Mouse (Mus musculus) megakaryocyte, embryonic 14.5 days (primary cell): Measurements from ENCODE around the gene Ankrd13b. TPM values are rescaled to one million over a fixed set of nuclear protein-coding genes. Genes with fewer than 3 reads are reported as not detected.

Experiments
- H3K27me3 ChIP-seq: replicated peaks from 2 replicates; pipeline ENCODE3; 2012; ENCODE audit warnings: inconsistent platforms
- H3K36me3 ChIP-seq: replicated peaks from 2 replicates; pipeline ENCODE3; 2012; ENCODE audit warnings: low read length, inconsistent platforms, mixed read lengths
- H3K4me1 ChIP-seq: 2 replicates; pipeline ENCODE4 v1.6.1; 2012; ENCODE audit warnings: inconsistent platforms
- H3K4me3 ChIP-seq: replicated peaks from 2 replicates; pipeline ENCODE3; 2012; ENCODE audit warnings: moderate library complexity, mild to moderate bottlenecking, inconsistent platforms
- H3K9me3 ChIP-seq: 2 replicates; pipeline ENCODE4 v1.6.1; 2012; ENCODE audit warnings: inconsistent platforms
- FLI1 ChIP-seq: IDR thresholded peaks from 2 replicates; pipeline ENCODE4 v1.6.1; 2012; ENCODE audit warnings: low read length, inconsistent platforms, mixed read lengths
- GATA1 ChIP-seq: IDR thresholded peaks from 3 replicates; pipeline ENCODE4 v1.6.1; 2012; ENCODE audit warnings: mixed read lengths, low read length, inconsistent platforms, borderline replicate concordance
- polyA plus RNA-seq: library from polyadenylated mRNA; stranded (reverse); fragments of >175 nt; gene quantifications from 2 replicates; pipeline ENCODE4 v1.2.3, GENCODE M21; 2012; ENCODE audit warnings: low replicate concordance; ENCODE audit not compliant: insufficient read depth

Ankrd13b gene
- polyA plus RNA-seq, 1 experiment = 9.3 TPM

DNA sequence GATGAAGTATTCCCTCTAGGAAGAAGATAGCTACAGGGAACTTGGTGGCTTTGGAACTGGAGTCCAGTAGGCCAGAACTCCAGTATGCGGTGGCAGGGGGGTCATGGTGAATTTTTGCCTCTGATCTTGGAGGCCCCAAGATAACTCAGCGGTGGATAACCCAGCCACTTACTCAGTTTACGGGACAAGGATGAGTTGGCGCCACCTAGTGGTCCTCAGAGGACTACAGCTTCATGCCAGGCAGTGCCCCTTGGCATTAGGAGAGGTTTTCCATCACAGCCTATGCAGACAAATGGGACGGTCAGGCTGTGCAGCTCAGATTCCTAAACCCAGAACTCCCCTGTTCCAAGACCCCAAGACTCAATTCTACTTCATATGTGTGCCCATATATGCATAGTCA lies 11.9 kb upstream of the Ankrd13b start:
- no peaks in the 10 kb centered on the region for H3K27me3 ChIP-seq
- peaks cover 90% of the 10 kb centered on the region for H3K36me3 ChIP-seq
- TF ChIP-seq FLI1 (no peak), GATA1 (no peak)
- H3K4me1 ChIP-seq = peaks cover 62% of the 10 kb centered on the region
- no peak overlapping the region for H3K4me3 ChIP-seq
- H3K9me3 ChIP-seq = no peaks in the 10 kb centered on the region

DNA sequence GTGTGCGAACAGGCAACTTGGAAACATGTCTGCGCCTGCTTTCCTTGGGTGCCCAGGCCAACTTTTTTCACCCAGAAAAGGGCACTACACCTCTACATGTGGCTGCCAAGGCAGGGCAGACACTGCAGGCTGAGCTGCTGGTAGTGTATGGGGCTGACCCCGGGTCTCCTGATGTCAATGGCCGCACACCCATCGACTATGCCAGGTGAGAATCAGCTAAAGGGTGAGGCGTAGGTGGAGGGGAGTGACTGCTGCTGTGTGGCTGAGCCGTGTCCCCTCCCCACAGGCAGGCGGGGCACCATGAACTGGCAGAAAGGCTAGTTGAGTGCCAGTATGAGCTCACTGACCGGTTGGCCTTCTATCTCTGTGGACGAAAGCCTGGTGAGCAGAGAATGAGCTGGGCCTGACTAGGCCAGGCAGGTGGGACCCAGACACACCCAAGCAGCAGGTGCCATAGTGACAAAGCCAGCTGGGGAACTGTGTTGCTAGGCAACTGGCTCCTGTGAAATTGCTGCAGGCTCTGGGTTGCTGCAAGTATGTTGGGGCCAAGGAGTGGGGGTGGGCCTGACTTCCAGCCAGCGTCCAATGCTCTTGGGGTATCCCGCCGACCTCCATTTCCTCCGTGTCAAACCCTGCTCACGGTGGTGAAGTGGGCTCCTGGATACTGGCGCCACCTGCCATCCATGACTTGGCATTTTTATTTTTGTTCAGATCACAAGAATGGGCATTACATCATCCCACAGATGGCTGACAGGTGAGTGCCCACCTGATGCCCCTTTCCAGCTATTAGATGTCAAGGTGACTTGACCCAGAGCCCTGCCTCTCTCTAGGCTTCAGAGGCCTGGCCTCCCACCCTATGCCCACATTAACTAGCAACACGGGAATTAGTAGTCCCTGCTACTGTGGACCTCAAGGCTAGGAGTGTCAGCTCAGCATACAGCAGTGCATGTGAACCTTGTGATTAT lies 11.2 kb upstream of the Ankrd13b start:
- Histone ChIP-seq H3K9me3 (no peaks in the 10 kb centered on the region), H3K36me3 (peaks cover 87% of the 10 kb centered on the region), H3K4me3 (no peak overlapping the region), H3K4me1 (peaks cover 70% of the 10 kb centered on the region), H3K27me3 (no peaks in the 10 kb centered on the region)
- TF ChIP-seq FLI1 (no peak), GATA1 (no peak)

GRCm38 (mm10) chr11:77499354-77499753 lies 9.9 kb upstream of the Ankrd13b start:
- no peaks in the 10 kb centered on the region for H3K9me3 ChIP-seq
- peaks cover 75% of the 10 kb centered on the region for H3K36me3 ChIP-seq
- no peak for TF ChIP-seq FLI1
- no peak for TF ChIP-seq GATA1
- H3K27me3 ChIP-seq = no peaks in the 10 kb centered on the region
- H3K4me3 ChIP-seq = no peak overlapping the region
- H3K4me1 ChIP-seq = peaks cover 83% of the 10 kb centered on the region

- H3K27me3 ChIP-seq = no peaks in the 10 kb centered on the region
- H3K4me1 ChIP-seq = peaks cover 90% of the 10 kb centered on the region
- H3K36me3 ChIP-seq = peaks cover 66% of the 10 kb centered on the region
- no peak overlapping the region for H3K4me3 ChIP-seq
- no peaks in the 10 kb centered on the region for H3K9me3 ChIP-seq
- TF ChIP-seq FLI1 (no peak), GATA1 (no peak)
Observed at GRCm38 (mm10) chr11:77498261-77499139, 9.0 kb upstream of the Ankrd13b start.

DNA sequence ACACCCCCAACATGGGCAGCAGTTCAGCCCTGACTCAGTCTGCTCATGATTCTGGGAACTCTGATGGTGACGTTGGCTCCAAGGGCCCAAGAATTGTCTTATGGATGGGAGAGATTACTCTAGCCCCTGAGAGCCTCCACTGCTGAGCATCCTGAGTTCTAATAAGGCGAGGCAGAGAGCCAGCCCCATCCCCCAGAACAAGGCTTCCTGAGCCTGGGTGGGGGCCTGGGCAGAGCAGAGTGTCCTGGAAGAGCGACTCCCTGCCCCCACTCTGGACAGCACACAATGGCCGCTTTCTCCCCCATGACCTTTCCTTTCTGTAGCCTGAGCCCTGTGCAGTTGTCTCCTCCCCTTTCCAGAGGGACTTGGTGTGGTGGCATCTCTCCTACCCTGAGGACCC lies 8.4 kb upstream of the Ankrd13b start:
- TF ChIP-seq FLI1 (no peak), GATA1 (no peak)
- no peaks in the 10 kb centered on the region for H3K9me3 ChIP-seq
- no peaks in the 10 kb centered on the region for H3K27me3 ChIP-seq
- H3K4me1 ChIP-seq = peaks cover 84% of the 10 kb centered on the region
- H3K4me3 ChIP-seq = no peak overlapping the region
- peaks cover 60% of the 10 kb centered on the region for H3K36me3 ChIP-seq

- Histone ChIP-seq H3K9me3 (no peaks in the 10 kb centered on the region), H3K27me3 (no peaks in the 10 kb centered on the region), H3K4me3 (peak overlapping the region; percentile 50), H3K4me1 (peaks cover 84% of the 10 kb centered on the region), H3K36me3 (peaks cover 55% of the 10 kb centered on the region)
- no peak for TF ChIP-seq GATA1
- TF ChIP-seq FLI1 = no peak
Observed at GRCm38 (mm10) chr11:77497341-77497756, 7.9 kb upstream of the Ankrd13b start.

DNA sequence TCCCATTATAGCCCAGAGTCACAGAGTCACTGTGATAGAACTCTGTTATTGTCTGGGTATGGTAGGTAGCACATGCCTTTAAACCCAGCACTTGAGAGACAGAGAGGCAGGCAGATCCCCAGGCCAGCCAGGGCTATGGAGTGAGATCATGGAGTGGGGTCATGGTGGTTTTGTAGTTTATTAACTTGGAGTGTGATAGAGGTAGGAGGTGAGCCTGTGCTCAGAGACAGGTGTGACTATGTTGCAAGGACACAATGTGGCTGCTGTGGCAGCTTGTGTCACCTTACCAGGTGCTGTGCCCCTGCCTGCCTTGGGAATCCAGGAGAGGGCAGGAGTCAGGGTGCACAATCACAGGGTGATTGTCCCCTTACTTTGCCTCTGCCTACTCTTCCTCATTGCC lies 6.0 kb upstream of the Ankrd13b start:
- peaks cover 38% of the 10 kb centered on the region for H3K36me3 ChIP-seq
- H3K27me3 ChIP-seq = no peaks in the 10 kb centered on the region
- H3K4me3 ChIP-seq = peak overlapping the region; percentile 74
- TF ChIP-seq GATA1 = no peak
- no peak for TF ChIP-seq FLI1
- no peaks in the 10 kb centered on the region for H3K9me3 ChIP-seq
- peaks cover 92% of the 10 kb centered on the region for H3K4me1 ChIP-seq

GRCm38 (mm10) chr11:77494782-77495181 lies 5.3 kb upstream of the Ankrd13b start:
- Histone ChIP-seq H3K4me1 (peaks cover 92% of the 10 kb centered on the region), H3K9me3 (no peaks in the 10 kb centered on the region), H3K36me3 (peaks cover 31% of the 10 kb centered on the region), H3K4me3 (peak overlapping the region; percentile 99), H3K27me3 (peaks cover 6% of the 10 kb centered on the region)
- TF ChIP-seq FLI1 = no peak
- no peak for TF ChIP-seq GATA1

DNA sequence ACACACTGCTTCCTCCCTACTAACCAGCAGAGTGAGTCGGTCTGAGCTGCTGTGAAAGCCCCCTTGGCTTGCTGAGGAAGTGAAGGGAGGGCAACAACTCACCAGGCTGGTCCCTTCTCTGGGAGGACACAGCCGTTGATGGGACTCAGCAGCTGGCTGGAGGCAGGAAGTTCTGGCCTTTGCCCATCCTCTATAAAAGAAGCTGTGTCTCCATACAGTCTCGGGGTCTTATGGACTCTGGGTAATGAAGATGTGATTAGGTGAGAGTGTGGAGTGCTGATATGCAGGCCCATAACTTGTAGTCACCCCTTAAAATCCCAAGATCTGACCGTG lies 4.8 kb upstream of the Ankrd13b start:
- TF ChIP-seq FLI1 (no peak), GATA1 (no peak)
- H3K4me1 ChIP-seq = peaks cover 89% of the 10 kb centered on the region
- H3K36me3 ChIP-seq = peaks cover 26% of the 10 kb centered on the region
- no peaks in the 10 kb centered on the region for H3K9me3 ChIP-seq
- H3K4me3 ChIP-seq = peak overlapping the region; percentile 99
- peaks cover 8% of the 10 kb centered on the region for H3K27me3 ChIP-seq
